Mouse (Mus musculus) liver, embryonic 11.5 days (tissue): ENCODE results near the gene Ptpa. TPM values are rescaled to one million over a fixed set of nuclear protein-coding genes. Genes with fewer than 3 reads are reported as not detected.

Experiments used
- ATAC-seq: fragments of 200-750 bp; cut with Nextera tagmentation; replicated peaks from 2 replicates; pipeline ENCODE4 v1.8.0; 2017; ENCODE audit warnings: moderate number of reproducible peaks, mild to moderate bottlenecking, moderate TSS enrichment, moderate library complexity; ENCODE audit not compliant: low FRiP score
- DNase-seq: peaks from one replicate; pipeline ENCODE4 v3.0.0-alpha.2; 2017; ENCODE audit warnings: low spot score
- H3K27ac ChIP-seq: fragments of 300-500 bp; sonication (generic); 2 replicates; pipeline ENCODE4 v1.5.1; 2014; ENCODE audit warnings: mild to moderate bottlenecking, low read depth, low read length, control low read depth
- H3K27me3 ChIP-seq: fragments of 300-500 bp; sonication (generic); replicated peaks from 2 replicates; pipeline ENCODE4 v1.6.1; 2014; ENCODE audit warnings: low read length, mixed read lengths; ENCODE audit not compliant: control insufficient read depth, insufficient read depth
- H3K36me3 ChIP-seq: fragments of 300-500 bp; sonication (generic); 2 replicates; pipeline ENCODE4 v1.6.1; 2014; ENCODE audit warnings: mild to moderate bottlenecking, low read length, moderate library complexity, mixed read lengths; ENCODE audit not compliant: control insufficient read depth, insufficient read depth
- H3K4me1 ChIP-seq: fragments of 300-500 bp; sonication (generic); replicated peaks from 2 replicates; pipeline ENCODE4 v1.6.1; 2014; ENCODE audit warnings: low read length, mixed read lengths; ENCODE audit not compliant: control insufficient read depth, insufficient read depth
- H3K4me2 ChIP-seq: fragments of 300-500 bp; sonication (generic); 2 replicates; pipeline ENCODE4 v1.6.1; 2014; ENCODE audit warnings: mild to moderate bottlenecking, control low read depth, moderate library complexity
- H3K4me3 ChIP-seq: fragments of 300-500 bp; sonication (generic); 2 replicates; pipeline ENCODE4 v1.5.1; 2014; ENCODE audit warnings: low read depth, low read length, control low read depth
- H3K9ac ChIP-seq: fragments of 300-500 bp; sonication (generic); 2 replicates; pipeline ENCODE4 v1.6.1; 2014; ENCODE audit warnings: low read depth, low read length, control low read depth
- H3K9me3 ChIP-seq: fragments of 300-500 bp; sonication (generic); 2 replicates; pipeline ENCODE4 v1.6.1; 2016; ENCODE audit warnings: low read length, inconsistent platforms, mixed read lengths; ENCODE audit not compliant: control insufficient read depth
- WGBS: fragments of 180-500 bp; shearing (Covaris S2); extraction: QIAGEN DNeasy Blood & Tissue Kit; methylation state at CpG from one replicate; pipeline ENCODE4 v1.1.7; 2014; 5-methylcytosine and 5-hydroxymethylcytosine counted together
- polyA plus RNA-seq: library from polyadenylated mRNA; unstranded; fragments of >200 nt; fragmentation: Nextera tagmentation; extraction: Ambion mirVana; gene quantifications from 2 replicates; pipeline ENCODE4 v1.2.1, GENCODE M21; 2014

Ptpa gene
- polyA plus RNA-seq, 1 experiment from 2014 or later, result 135 TPM

DNA sequence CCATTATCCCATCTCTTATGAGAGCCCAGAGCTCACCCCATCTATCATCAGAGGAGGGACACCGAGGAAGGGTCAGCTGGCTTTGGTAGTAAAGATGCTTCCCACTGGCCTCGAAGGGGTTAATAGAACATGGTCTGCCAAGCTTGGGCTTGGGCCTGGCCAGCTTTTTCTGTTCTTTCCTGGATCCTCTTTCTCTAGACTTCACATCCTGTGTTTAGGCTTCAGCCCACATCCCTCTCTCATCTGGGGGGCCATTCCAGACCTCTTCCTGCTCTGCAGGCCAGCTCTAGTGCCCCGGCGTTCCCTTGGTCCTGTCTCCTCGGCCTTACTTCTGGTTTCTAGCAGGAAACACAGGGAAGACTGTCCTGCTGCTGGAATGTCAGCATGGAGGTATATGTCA is 28.2 kb downstream of the Ptpa start:
- Histone ChIP-seq H3K27ac (peak overlapping the region; percentile 51), H3K4me3 (no peak overlapping the region), H3K36me3 (peaks cover 52% of the 10 kb centered on the region), H3K9me3 (no peaks in the 10 kb centered on the region), H3K27me3 (no peaks in the 10 kb centered on the region), H3K4me1 (peaks cover 61% of the 10 kb centered on the region), H3K9ac (no peak overlapping the region), H3K4me2 (no peak overlapping the region)
- ATAC-seq, result no peak
- WGBS, result 77% methylated on average over 5 of the region's 5 CpGs
- DNase-seq, result no peak

GRCm38 (mm10) chr2:30444450-30444849 is 28.6 kb downstream of the Ptpa start:
- Histone ChIP-seq H3K27ac (peak overlapping the region; percentile 51), H3K4me2 (no peak overlapping the region), H3K36me3 (peaks cover 52% of the 10 kb centered on the region), H3K4me3 (no peak overlapping the region), H3K9me3 (0 out of 2 replicates have a peak, but pooled peaks cover 4% of the 10 kb centered on the region), H3K4me1 (peaks cover 61% of the 10 kb centered on the region), H3K27me3 (no peaks in the 10 kb centered on the region), H3K9ac (no peak overlapping the region)
- DNase-seq (no peak), ATAC-seq (no peak)

DNA sequence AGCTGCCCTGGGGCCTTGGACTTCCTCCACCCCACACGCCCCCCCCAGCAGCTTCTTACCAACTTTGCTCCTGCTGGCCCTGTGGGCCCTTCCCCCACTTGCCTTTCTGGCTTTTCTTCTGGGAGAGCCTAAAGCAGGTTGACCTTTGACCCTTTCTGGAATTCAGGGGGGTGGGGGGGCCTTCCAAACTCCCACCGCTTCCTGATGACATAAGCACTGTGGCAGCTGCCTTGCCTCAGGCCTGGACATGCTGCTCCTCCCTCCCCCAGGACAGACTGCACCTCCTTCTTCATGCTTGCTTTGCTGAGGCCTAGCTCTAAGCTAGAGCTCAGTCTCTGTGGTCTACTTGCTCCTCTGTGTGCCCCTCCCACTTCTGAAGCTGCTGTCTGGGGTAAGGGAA is 29.5 kb downstream of the Ptpa start:
- no peak overlapping the region for H3K9ac ChIP-seq
- peaks cover 51% of the 10 kb centered on the region for H3K36me3 ChIP-seq
- WGBS, result 59% methylated on average over 2 of the region's 2 CpGs
- H3K27me3 ChIP-seq, result no peaks in the 10 kb centered on the region
- no peak overlapping the region for H3K4me2 ChIP-seq
- 0 out of 2 replicates have a peak, but pooled peaks cover 4% of the 10 kb centered on the region for H3K9me3 ChIP-seq
- no peak for DNase-seq
- H3K27ac ChIP-seq, result peak overlapping the region; percentile 51
- ATAC-seq, result peak; percentile 46; the same call in 1 of the 2 replicates
- peaks cover 54% of the 10 kb centered on the region for H3K4me1 ChIP-seq
- no peak overlapping the region for H3K4me3 ChIP-seq

- H3K4me2 ChIP-seq, result no peak overlapping the region
- peaks cover 50% of the 10 kb centered on the region for H3K36me3 ChIP-seq
- H3K27ac ChIP-seq, result no peak overlapping the region
- 78% methylated on average over 10 of the region's 10 CpGs for WGBS
- no peak overlapping the region for H3K4me3 ChIP-seq
- no peaks in the 10 kb centered on the region for H3K27me3 ChIP-seq
- ATAC-seq (no peak), DNase-seq (no peak)
- H3K9me3 ChIP-seq, result 0 out of 2 replicates have a peak, but pooled peaks cover 4% of the 10 kb centered on the region
- no peak overlapping the region for H3K9ac ChIP-seq
- peaks cover 36% of the 10 kb centered on the region for H3K4me1 ChIP-seq
These were observed 31.3 kb downstream of the Ptpa start for GRCm38 (mm10) chr2:30446891-30447826.

DNA sequence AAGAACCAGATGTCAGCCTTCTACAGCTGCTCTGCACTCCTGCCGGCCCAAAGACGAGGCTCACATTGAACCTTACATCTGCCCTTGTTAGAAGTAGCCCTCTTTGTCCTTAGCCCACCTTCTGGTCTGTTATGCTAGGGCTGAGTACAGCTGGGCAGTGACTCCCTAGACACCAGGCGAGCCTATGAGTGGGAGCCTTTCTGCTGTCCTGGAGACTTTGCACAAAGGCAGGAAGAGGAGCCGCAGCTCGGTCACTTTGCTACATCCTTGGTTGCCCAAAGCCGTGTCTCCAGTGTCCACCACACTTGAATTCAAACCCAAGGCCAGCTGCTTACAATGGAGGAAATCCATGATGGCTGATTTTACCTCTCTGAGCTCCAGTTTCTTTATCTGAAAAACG is 32.5 kb downstream of the Ptpa start:
- Histone ChIP-seq H3K36me3 (peaks cover 40% of the 10 kb centered on the region), H3K4me3 (no peak overlapping the region), H3K4me1 (peaks cover 24% of the 10 kb centered on the region), H3K27me3 (no peaks in the 10 kb centered on the region), H3K27ac (no peak overlapping the region), H3K4me2 (no peak overlapping the region), H3K9ac (no peak overlapping the region), H3K9me3 (0 out of 2 replicates have a peak, but pooled peaks cover 4% of the 10 kb centered on the region)
- 92% methylated on average over 7 of the region's 7 CpGs for WGBS
- ATAC-seq (no peak), DNase-seq (no peak)

DNA sequence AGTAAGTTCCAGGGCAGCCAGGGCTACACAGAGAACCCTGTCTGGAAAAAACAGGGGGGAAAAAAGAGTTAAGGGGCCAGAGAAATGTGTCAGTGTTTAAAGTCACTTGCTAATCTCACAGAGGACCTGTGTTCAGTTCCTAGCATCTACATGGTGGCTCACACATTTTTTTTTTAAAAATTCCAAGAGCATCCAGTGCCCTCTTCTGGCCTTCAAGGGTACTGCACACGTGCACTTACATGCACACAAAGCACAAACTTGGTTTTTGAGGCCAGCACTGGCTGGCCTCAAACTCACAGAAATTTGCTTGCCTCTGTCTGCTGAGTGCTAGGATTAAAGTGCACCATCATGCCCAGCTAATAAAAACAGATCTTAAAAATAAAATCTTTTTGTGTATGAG is 34.7 kb downstream of the Ptpa start:
- Histone ChIP-seq H3K4me3 (no peak overlapping the region), H3K9me3 (0 out of 2 replicates have a peak, but pooled peaks cover 4% of the 10 kb centered on the region), H3K27me3 (no peaks in the 10 kb centered on the region), H3K9ac (no peak overlapping the region), H3K27ac (no peak overlapping the region), H3K4me2 (no peak overlapping the region), H3K4me1 (peaks cover 7% of the 10 kb centered on the region; the same call in 1 of the 2 replicates), H3K36me3 (peaks cover 33% of the 10 kb centered on the region)
- DNase-seq, result no peak
- 56% methylated on average over 1 of the region's 1 CpGs for WGBS
- ATAC-seq, result no peak

- H3K27me3 ChIP-seq, result no peaks in the 10 kb centered on the region
- H3K9ac ChIP-seq, result no peak overlapping the region
- H3K4me2 ChIP-seq, result no peak overlapping the region
- DNase-seq, result no peak
- no peaks in the 10 kb centered on the region for H3K4me1 ChIP-seq
- 84% methylated on average over 3 of the region's 3 CpGs for WGBS
- no peak for ATAC-seq
- peaks cover 30% of the 10 kb centered on the region for H3K36me3 ChIP-seq
- H3K9me3 ChIP-seq, result 0 out of 2 replicates have a peak, but pooled peaks cover 4% of the 10 kb centered on the region
- H3K4me3 ChIP-seq, result no peak overlapping the region
- no peak overlapping the region for H3K27ac ChIP-seq
These were observed 35.7 kb downstream of the Ptpa start for GRCm38 (mm10) chr2:30451525-30451924.

DNA sequence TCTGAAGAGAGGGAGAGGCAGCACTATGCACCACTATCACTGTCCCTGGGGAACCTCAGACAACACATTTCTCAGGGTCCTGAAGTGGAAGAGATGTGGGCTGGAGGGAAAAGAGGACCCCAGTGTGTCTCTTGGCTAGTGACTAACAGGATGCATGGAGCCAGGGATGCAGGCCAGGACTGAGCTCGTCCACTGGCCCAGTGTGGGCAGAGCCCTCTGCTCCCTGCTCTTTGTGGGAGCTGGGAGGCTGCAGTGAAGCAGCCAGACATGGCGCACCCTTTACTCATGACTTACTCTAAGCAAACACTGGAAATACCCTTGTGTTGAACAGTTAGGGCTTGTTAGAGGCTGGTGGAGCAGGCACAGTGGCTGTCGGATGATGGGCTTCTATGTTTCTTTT is 37.7 kb downstream of the Ptpa start:
- H3K27me3 ChIP-seq, result no peaks in the 10 kb centered on the region
- H3K4me3 ChIP-seq, result no peak overlapping the region
- no peak for ATAC-seq
- H3K9me3 ChIP-seq, result 0 out of 2 replicates have a peak, but pooled peaks cover 4% of the 10 kb centered on the region
- no peak overlapping the region for H3K9ac ChIP-seq
- H3K4me1 ChIP-seq, result no peaks in the 10 kb centered on the region
- H3K36me3 ChIP-seq, result peaks cover 18% of the 10 kb centered on the region
- H3K27ac ChIP-seq, result no peak overlapping the region
- WGBS, result 79% methylated on average over 3 of the region's 3 CpGs
- H3K4me2 ChIP-seq, result no peak overlapping the region
- DNase-seq, result no peak

- no peak overlapping the region for H3K4me3 ChIP-seq
- H3K27me3 ChIP-seq, result no peaks in the 10 kb centered on the region
- no peak for ATAC-seq
- DNase-seq, result no peak
- no peak overlapping the region for H3K9ac ChIP-seq
- no peaks in the 10 kb centered on the region for H3K4me1 ChIP-seq
- H3K9me3 ChIP-seq, result no peaks in the 10 kb centered on the region
- no peak overlapping the region for H3K4me2 ChIP-seq
- peaks cover 10% of the 10 kb centered on the region for H3K36me3 ChIP-seq
- WGBS, result 58% methylated on average over 5 of the region's 5 CpGs
- no peak overlapping the region for H3K27ac ChIP-seq
These were observed 38.7 kb downstream of the Ptpa start for GRCm38 (mm10) chr2:30454587-30454986.
